Mouse (Mus musculus): Measurements from ENCODE around the gene Ttc27. TPM values are rescaled to one million over a fixed set of nuclear protein-coding genes. Genes with fewer than 3 reads are reported as not detected.

Ttc27 gene
- total and polyA plus RNA-seq, 3 experiments, result 52.9 to 92.9 (median 70.3) TPM

DNA sequence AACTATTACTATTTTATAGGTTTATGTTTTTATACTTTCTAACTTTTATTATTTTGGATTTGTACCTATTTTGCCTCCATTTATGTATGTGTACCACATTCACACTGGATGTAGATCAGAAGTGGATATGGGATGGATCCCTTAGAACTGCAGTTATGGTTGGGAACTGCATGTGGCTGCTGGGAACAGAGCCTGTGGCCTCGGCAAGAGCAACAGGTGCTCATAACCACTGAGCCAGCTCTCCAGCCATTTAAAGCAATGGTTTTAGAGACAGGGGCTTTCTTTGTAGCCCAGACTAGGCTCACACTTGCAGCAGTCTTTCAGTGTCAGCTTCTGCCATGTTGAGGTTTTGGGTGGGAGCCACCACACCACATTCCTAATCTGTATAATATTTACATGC lies 32.1 kb downstream of the Ttc27 start:
- dilution Hi-C loops (cut with MboI; ENCODE audit: extremely low pct_ligation_motif_present, extremely low pct_unique_long_range_greater_than_20kb, low sequenced_read_pairs) (no loop called here), in situ Hi-C loops (cut with MboI; ENCODE audit: low pct_ligation_motif_present, low pct_unique_long_range_greater_than_20kb, low sequenced_read_pairs) (no loop called here)
- H3K4me1 ChIP-seq (ENCODE audit: control insufficient read depth in 1 of 2, insufficient read depth in 2 of 2), result no peaks in the 10 kb centered on the region

DNA sequence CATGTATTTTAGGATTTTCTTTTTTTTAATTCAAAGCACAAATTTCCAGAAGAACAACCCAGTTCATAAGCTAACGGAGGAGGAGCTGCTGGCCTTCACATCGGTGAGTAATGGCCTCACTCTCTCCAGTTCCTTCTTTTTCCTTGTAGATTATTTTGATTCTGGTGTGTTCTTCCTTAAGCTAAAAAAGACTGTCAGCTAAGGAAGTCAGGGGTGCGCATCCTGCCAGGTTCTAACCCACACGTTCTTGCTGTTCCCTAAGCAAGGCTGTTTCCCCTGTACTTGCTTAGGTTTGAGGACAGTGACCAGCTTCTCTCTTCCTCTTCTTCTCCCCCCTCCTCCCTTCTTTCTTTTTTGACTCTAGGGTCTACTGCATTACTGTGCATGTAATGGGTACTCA lies 33.5 kb downstream of the Ttc27 start:
- no peak overlapping the region for H3K4me2 ChIP-seq (ENCODE audit: insufficient read depth, low read depth, poor library complexity, severe bottlenecking)
- dilution Hi-C loops (cut with MboI; ENCODE audit: extremely low pct_ligation_motif_present, extremely low pct_unique_long_range_greater_than_20kb, low sequenced_read_pairs), result no loop called here

More for the DNA sequence above, 32.1 kb downstream of the Ttc27 start:
- Histone ChIP-seq H3K27me3 (replicated peaks) (no peaks in the 10 kb centered on the region), H3K9me3 (replicated peaks; ENCODE audit: low read length) (no peaks in the 10 kb centered on the region), H3K36me3 (replicated peaks in 1 of 2; ENCODE audit: control insufficient read depth in 1 of 2, insufficient read depth in 1 of 2, low read length in 1 of 2) (peaks cover 30 to 81% of the 10 kb centered on the region in 2 experiments), H3K4me3 (replicated peaks in 1 of 3; ENCODE audit: low read depth in 2 of 3, low read length in 2 of 3, poor library complexity in 1 of 3) (no peak overlapping the region), H3K4me2 (ENCODE audit: insufficient read depth, low read depth, poor library complexity, severe bottlenecking) (no peak overlapping the region), H3K79me2 (replicated peaks; ENCODE audit: control insufficient read depth, extremely low read depth, insufficient read depth, poor library complexity, severe bottlenecking) (no peaks in the 10 kb centered on the region), H3K9ac (ENCODE audit: insufficient read depth, low read depth) (no peak overlapping the region), H3K27ac (ENCODE audit: insufficient read depth, low read depth) (no peak overlapping the region)
- no peak for DNase-seq (ENCODE audit: extremely low read depth)
- no peak for TF ChIP-seq ZMIZ1 (IDR thresholded peaks at IDR 0.05; ENCODE audit: low read depth, low read length)

DNA sequence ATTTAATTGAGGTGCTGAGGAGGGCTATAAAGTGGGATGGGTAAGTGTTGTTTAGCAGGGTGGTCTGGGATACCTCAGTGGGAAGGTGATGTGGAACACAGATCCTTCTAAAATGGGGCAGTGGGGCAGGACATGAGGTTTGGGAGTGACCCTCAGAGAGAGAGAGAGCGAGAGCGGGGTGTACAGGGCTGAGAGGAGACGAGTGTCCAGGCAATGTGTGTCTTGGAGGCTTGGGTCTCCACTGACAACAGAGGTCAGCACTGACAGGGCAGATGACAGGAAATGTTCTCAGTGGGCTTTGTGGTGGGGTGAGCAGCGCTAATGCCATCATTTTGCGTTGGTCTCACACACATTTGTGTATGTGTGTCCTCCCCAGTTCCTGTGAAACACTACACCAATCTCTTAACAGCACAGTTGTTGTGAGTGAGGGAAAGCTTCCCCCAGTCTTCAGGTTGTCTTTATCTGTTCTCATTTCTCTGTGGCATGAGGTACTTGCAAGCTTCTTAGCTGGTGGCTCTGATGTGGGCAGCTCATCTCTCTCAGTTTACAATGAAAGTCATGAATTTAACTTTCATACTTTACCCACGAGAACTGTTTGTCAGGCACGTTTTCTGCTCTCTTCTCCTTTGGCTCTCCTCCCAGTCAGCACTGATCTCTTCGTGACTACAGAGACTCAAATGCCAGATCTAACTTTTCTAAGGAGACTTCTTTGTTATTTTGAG lies 35.5 kb downstream of the Ttc27 start:
- no peaks in the 10 kb centered on the region for H3K4me1 ChIP-seq (ENCODE audit: control insufficient read depth in 1 of 2, insufficient read depth in 2 of 2)
- TF ChIP-seq BHLHE40 (IDR thresholded peaks at IDR 0.05; ENCODE audit: low read depth, low read length) (no peak), MEF2A (IDR thresholded peaks at IDR 0.05; ENCODE audit: borderline replicate concordance, low read depth, low read length) (no peak), NRF1 (IDR thresholded peaks at IDR 0.05; ENCODE audit: low read depth, low read length) (no peak)
- H3K27me3 ChIP-seq (replicated peaks), result no peaks in the 10 kb centered on the region
- DNase-seq (ENCODE audit: extremely low read depth), result no peak
- peaks cover 16 to 62% of the 10 kb centered on the region in 2 experiments for H3K36me3 ChIP-seq (replicated peaks in 1 of 2; ENCODE audit: control insufficient read depth in 1 of 2, insufficient read depth in 1 of 2, low read length in 1 of 2)
- no peaks in the 10 kb centered on the region for H3K9me3 ChIP-seq (replicated peaks; ENCODE audit: low read length)
- H3K4me3 ChIP-seq (replicated peaks in 1 of 3; ENCODE audit: low read depth in 2 of 3, low read length in 2 of 3, poor library complexity in 1 of 3), result no peak overlapping the region
- no peak overlapping the region for H3K4me2 ChIP-seq (ENCODE audit: insufficient read depth, low read depth, poor library complexity, severe bottlenecking)
- in situ Hi-C loops (cut with MboI; ENCODE audit: low pct_ligation_motif_present, low pct_unique_long_range_greater_than_20kb, low sequenced_read_pairs) (no loop called here), dilution Hi-C loops (cut with MboI; ENCODE audit: extremely low pct_ligation_motif_present, extremely low pct_unique_long_range_greater_than_20kb, low sequenced_read_pairs) (no loop called here)
- H3K79me2 ChIP-seq (replicated peaks; ENCODE audit: control insufficient read depth, extremely low read depth, insufficient read depth, poor library complexity, severe bottlenecking), result no peaks in the 10 kb centered on the region
- no peak overlapping the region for H3K27ac ChIP-seq (ENCODE audit: insufficient read depth, low read depth)
- H3K9ac ChIP-seq (ENCODE audit: insufficient read depth, low read depth), result no peak overlapping the region

More for the DNA sequence above, 33.5 kb downstream of the Ttc27 start:
- no peaks in the 10 kb centered on the region for H3K9me3 ChIP-seq (replicated peaks; ENCODE audit: low read length)
- no peaks in the 10 kb centered on the region for H3K27me3 ChIP-seq (replicated peaks)
- H3K79me2 ChIP-seq (replicated peaks; ENCODE audit: control insufficient read depth, extremely low read depth, insufficient read depth, poor library complexity, severe bottlenecking), result no peaks in the 10 kb centered on the region
- H3K27ac ChIP-seq (ENCODE audit: insufficient read depth, low read depth), result no peak overlapping the region
- H3K4me3 ChIP-seq (replicated peaks in 1 of 3; ENCODE audit: low read depth in 2 of 3, low read length in 2 of 3, poor library complexity in 1 of 3), result no peak overlapping the region
- no peak for TF ChIP-seq MXI1 (IDR thresholded peaks at IDR 0.05; ENCODE audit: low read depth, low read length)
- TF ChIP-seq JUND (conservative IDR thresholded peaks at IDR 0.05; ENCODE audit: low read depth, low read length), result no peak
- TF ChIP-seq BHLHE40 (IDR thresholded peaks at IDR 0.05; ENCODE audit: low read depth, low read length), result no peak
- TF ChIP-seq TBP (conservative IDR thresholded peaks at IDR 0.05; ENCODE audit: low read depth, low read length), result no peak
- TF ChIP-seq NELFE (IDR thresholded peaks at IDR 0.05; ENCODE audit: low read depth, low read length), result no peak
- TF ChIP-seq ELF1 (IDR thresholded peaks at IDR 0.05; ENCODE audit: low read depth, low read length), result no peak
- TF ChIP-seq CHD1 (IDR thresholded peaks at IDR 0.05; ENCODE audit: low read depth, low read length), result no peak
- no peak for TF ChIP-seq HCFC1 (IDR thresholded peaks at IDR 0.05; ENCODE audit: low read depth, low read length)
- no peaks in the 10 kb centered on the region for H3K4me1 ChIP-seq (ENCODE audit: control insufficient read depth in 1 of 2, insufficient read depth in 2 of 2)
- DNase-seq (ENCODE audit: extremely low read depth), result no peak
- peaks cover 27 to 72% of the 10 kb centered on the region in 2 experiments for H3K36me3 ChIP-seq (replicated peaks in 1 of 2; ENCODE audit: control insufficient read depth in 1 of 2, insufficient read depth in 1 of 2, low read length in 1 of 2)
- no peak overlapping the region for H3K9ac ChIP-seq (ENCODE audit: insufficient read depth, low read depth)
- in situ Hi-C loops (cut with MboI; ENCODE audit: low pct_ligation_motif_present, low pct_unique_long_range_greater_than_20kb, low sequenced_read_pairs), result no loop called here

Measured in CH12.LX (cell line).